Mouse (Mus musculus) cerebellum, postnatal 36 days (tissue): ENCODE results near the gene Cdca4.

Experiments
- DNase-seq, 2 experiments: peaks; one replicate each; pipeline ENCODE4 v3.0.0; 2021 to 2022; ENCODE audit warnings: mixed read lengths in 2 of 2

The Cdca4 gene

GRCm38 (mm10) chr12:112798332-112798681 lies 30.9 kb downstream of the Cdca4 start:
- peak in 1 of 2 experiments; percentile 5 for DNase-seq

- DNase-seq = no peak
These were observed 31.4 kb downstream of the Cdca4 start for GRCm38 (mm10) chr12:112797672-112798331.

GRCm38 (mm10) chr12:112796551-112797510 lies 32.4 kb downstream of the Cdca4 start:
- DNase-seq = no peak

GRCm38 (mm10) chr12:112795466-112796104 lies 33.6 kb downstream of the Cdca4 start:
- DNase-seq = no peak

GRCm38 (mm10) chr12:112794998-112795397 lies 34.2 kb downstream of the Cdca4 start:
- no peak for DNase-seq

GRCm38 (mm10) chr12:112794356-112794816 lies 34.8 kb downstream of the Cdca4 start:
- DNase-seq = no peak

GRCm38 (mm10) chr12:112793601-112794355 lies 35.4 kb downstream of the Cdca4 start:
- no peak for DNase-seq

GRCm38 (mm10) chr12:112791026-112791425 lies 38.2 kb downstream of the Cdca4 start:
- no peak for DNase-seq

- DNase-seq = no peak
These were observed 54.7 kb downstream of the Cdca4 start for GRCm38 (mm10) chr12:112774481-112774880.

GRCm38 (mm10) chr12:112774026-112774425 lies 55.2 kb downstream of the Cdca4 start:
- DNase-seq = no peak

- peak in 1 of 2 experiments; percentile 0 for DNase-seq
These were observed 55.9 kb downstream of the Cdca4 start for GRCm38 (mm10) chr12:112773366-112773765.

- DNase-seq = peak in 1 of 2 experiments; percentile 0
These were observed 56.9 kb downstream of the Cdca4 start for GRCm38 (mm10) chr12:112772306-112772705.

GRCm38 (mm10) chr12:112770396-112770795 lies 58.8 kb downstream of the Cdca4 start:
- DNase-seq = peak in 1 of 2 experiments; percentile 1
